Mouse (Mus musculus) neural tube, embryonic 14.5 days (tissue): ENCODE results near the gene Arl3. TPM values are rescaled to one million over a fixed set of nuclear protein-coding genes. Genes with fewer than 3 reads are reported as not detected.

Source experiments
- polyA plus RNA-seq: library from polyadenylated mRNA; unstranded; fragments of >200 nt; fragmentation: Nextera tagmentation; extraction: Ambion mirVana; gene quantifications from 2 replicates; pipeline ENCODE4 v1.2.1, GENCODE M21; 2014

Arl3 gene
- polyA plus RNA-seq, 1 experiment from 2014 or later: 160 TPM

Other genes with a start within 250 kb of the Arl3 start
- 85.8 and 127 TPM in 2 replicates for gene Psd, start 246.0 kb downstream of the Arl3 start, polyA plus RNA-seq
- 42.5 and 53.1 TPM in 2 replicates for gene Fbxl15, start 245.0 kb downstream of the Arl3 start, polyA plus RNA-seq
- 346 and 359 TPM in 2 replicates for gene Cuedc2, start 234.5 kb downstream of the Arl3 start, polyA plus RNA-seq
- 10.7 and 12.7 TPM in 2 replicates for gene Mfsd13a, start 232.1 kb downstream of the Arl3 start, polyA plus RNA-seq
- 2.0 and 3.9 TPM in 2 replicates for gene 2310034G01Rik, start 222.9 kb downstream of the Arl3 start, polyA plus RNA-seq
- gene Actr1a, start 177.4 kb downstream of the Arl3 start, polyA plus RNA-seq: 320 and 344 TPM in 2 replicates
- 20.2 and 24.9 TPM in 2 replicates for gene Sufu, start 176.3 kb downstream of the Arl3 start, polyA plus RNA-seq
- gene Trim8, start 71.5 kb downstream of the Arl3 start, polyA plus RNA-seq: 32.2 and 37.5 TPM in 2 replicates
- 10.5 and 10.7 TPM in 2 replicates for gene Sfxn2, start 167 bp upstream of the Arl3 start, polyA plus RNA-seq
- gene Wbp1l, start 25.9 kb upstream of the Arl3 start, polyA plus RNA-seq: 28.2 and 35.2 TPM in 2 replicates
- gene Cyp17a1, start 100.0 kb upstream of the Arl3 start, polyA plus RNA-seq: 0.35 TPM in 1 of 2 replicates, not detected in the other
- gene Borcs7, start 116.7 kb upstream of the Arl3 start, polyA plus RNA-seq: 27.2 and 28.2 TPM in 2 replicates
- gene As3mt, start 134.3 kb upstream of the Arl3 start, polyA plus RNA-seq: 44.3 and 47.8 TPM in 2 replicates
- 8.4 and 11.7 TPM in 2 replicates for gene Cnnm2, start 188.4 kb upstream of the Arl3 start, polyA plus RNA-seq